Mouse (Mus musculus): ENCODE measurements around the gene Cxcl14. TPM values are rescaled to one million over a fixed set of nuclear protein-coding genes. Genes with fewer than 3 reads are reported as not detected.
A peak's percentile ranks its signal among the peaks of the same experiment; 100 is the strongest.

The Cxcl14 gene
- polyA plus RNA-seq, 1 experiment: 1.7 TPM

DNA sequence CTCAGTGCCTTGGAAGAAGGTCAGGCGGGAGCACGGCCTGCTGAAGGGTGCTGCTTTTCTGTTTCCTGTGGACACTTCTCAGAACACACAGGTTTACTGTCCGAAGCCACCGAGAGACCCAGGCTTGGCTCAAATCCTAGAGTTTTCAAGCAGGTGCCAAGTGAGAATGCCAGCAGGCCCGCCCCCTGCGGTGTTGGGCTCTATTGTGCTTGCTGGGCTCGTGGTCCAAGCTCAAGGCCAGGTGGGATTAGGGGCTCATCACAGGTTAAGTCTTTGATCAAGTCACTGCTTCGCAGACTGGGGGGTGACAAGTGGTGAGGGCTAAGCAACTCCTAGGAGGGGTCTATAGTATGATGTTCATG, 289 bp upstream of the Cxcl14 start:
- Histone ChIP-seq H3K9me3 (peaks cover 12% of the 10 kb centered on the region), H3K36me3 (replicated peaks; ENCODE audit: low read length) (no peaks in the 10 kb centered on the region), H3K4me1 (peaks cover 11% of the 10 kb centered on the region; the same call in 1 of the 2 replicates), H3K27me3 (replicated peaks) (peaks cover 75% of the 10 kb centered on the region), H3K4me3 (replicated peaks) (peak overlapping the region; percentile 66)
- no peak for TF ChIP-seq GATA1 (IDR thresholded peaks at IDR 0.05; ENCODE audit: borderline replicate concordance, low read length)
- no peak for TF ChIP-seq FLI1 (IDR thresholded peaks at IDR 0.05; ENCODE audit: low read length)

DNA sequence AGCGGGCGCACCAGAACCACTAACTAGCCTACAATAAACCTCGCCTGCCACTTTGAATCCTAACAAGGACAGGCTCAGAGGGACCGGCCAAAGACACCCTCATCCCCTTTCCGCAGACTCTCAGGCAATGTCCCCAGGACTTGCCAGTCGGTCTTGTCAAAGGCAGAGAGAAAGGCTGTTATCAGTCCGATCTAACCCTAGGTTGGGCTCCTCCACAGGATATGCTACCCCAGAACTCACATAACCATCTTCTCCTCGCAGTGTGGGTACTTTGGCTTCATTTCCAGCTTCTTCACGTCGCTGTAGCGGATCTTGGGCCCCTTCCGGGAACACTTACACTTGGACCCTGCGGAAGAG, 787 bp downstream of the Cxcl14 start:
- H3K27me3 ChIP-seq (replicated peaks): peaks cover 75% of the 10 kb centered on the region
- peaks cover 11% of the 10 kb centered on the region; the same call in 1 of the 2 replicates for H3K4me1 ChIP-seq
- TF ChIP-seq GATA1 (IDR thresholded peaks at IDR 0.05; ENCODE audit: borderline replicate concordance, low read length): no peak
- no peak for TF ChIP-seq FLI1 (IDR thresholded peaks at IDR 0.05; ENCODE audit: low read length)
- no peaks in the 10 kb centered on the region for H3K36me3 ChIP-seq (replicated peaks; ENCODE audit: low read length)
- no peak overlapping the region for H3K4me3 ChIP-seq (replicated peaks)
- peaks cover 13% of the 10 kb centered on the region for H3K9me3 ChIP-seq

- TF ChIP-seq FLI1 (IDR thresholded peaks at IDR 0.05; ENCODE audit: low read length): no peak
- no peak for TF ChIP-seq GATA1 (IDR thresholded peaks at IDR 0.05; ENCODE audit: borderline replicate concordance, low read length)
- peaks cover 20% of the 10 kb centered on the region for H3K9me3 ChIP-seq
- peaks cover 73% of the 10 kb centered on the region for H3K27me3 ChIP-seq (replicated peaks)
- H3K4me1 ChIP-seq: peaks cover 11% of the 10 kb centered on the region; the same call in 1 of the 2 replicates
- no peaks in the 10 kb centered on the region for H3K36me3 ChIP-seq (replicated peaks; ENCODE audit: low read length)
- H3K4me3 ChIP-seq (replicated peaks): no peak overlapping the region
These were observed 1.4 kb downstream of the Cxcl14 start for GRCm38 (mm10) chr13:56294908-56295307.

DNA sequence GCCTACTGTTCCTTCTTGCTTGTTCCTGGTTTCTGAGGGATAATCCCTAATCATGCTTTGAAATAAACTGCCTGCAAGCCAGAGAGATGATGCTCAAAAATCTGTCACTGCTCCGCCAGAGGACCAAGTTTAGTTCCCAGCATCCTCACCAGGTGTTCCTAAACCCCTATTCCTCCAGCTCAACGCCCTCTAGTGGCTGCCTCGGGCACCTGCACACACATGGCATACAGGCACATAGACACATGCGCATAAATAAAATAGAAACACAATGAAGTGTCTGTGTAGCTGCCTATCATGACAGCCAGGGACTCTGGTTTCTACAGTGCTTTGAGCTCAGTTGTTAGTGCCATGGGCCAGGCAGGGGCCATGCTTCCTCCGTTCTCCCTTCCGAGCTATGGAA, 6.4 kb downstream of the Cxcl14 start:
- Histone ChIP-seq H3K4me3 (replicated peaks) (no peak overlapping the region), H3K36me3 (replicated peaks; ENCODE audit: low read length) (no peaks in the 10 kb centered on the region), H3K27me3 (replicated peaks) (peaks cover 46% of the 10 kb centered on the region), H3K4me1 (no peaks in the 10 kb centered on the region), H3K9me3 (peaks cover 12% of the 10 kb centered on the region)
- TF ChIP-seq FLI1 (IDR thresholded peaks at IDR 0.05; ENCODE audit: low read length) (no peak), GATA1 (IDR thresholded peaks at IDR 0.05; ENCODE audit: borderline replicate concordance, low read length) (no peak)

DNA sequence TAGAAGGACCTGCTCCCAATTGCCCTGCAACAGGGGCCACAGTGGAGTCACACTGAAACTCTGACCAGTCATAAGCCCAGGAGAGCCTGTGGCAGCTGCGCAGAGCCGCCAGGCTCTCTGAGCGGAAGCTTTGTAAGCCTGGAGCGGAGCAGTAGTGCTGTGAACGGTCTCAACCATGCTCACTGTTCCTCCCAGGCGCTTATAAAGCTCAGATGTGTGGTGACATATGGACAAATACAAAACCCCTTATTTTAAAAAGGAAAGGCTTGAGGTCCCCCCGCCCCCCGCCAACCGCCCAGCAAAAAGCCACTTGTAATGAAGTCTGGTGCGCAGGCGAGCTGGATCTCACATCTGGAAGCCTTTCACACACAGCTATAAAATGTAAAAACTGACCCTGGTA, 7.1 kb downstream of the Cxcl14 start:
- Histone ChIP-seq H3K36me3 (replicated peaks; ENCODE audit: low read length) (no peaks in the 10 kb centered on the region), H3K9me3 (peaks cover 12% of the 10 kb centered on the region), H3K4me3 (replicated peaks) (no peak overlapping the region), H3K27me3 (replicated peaks) (peaks cover 41% of the 10 kb centered on the region), H3K4me1 (no peaks in the 10 kb centered on the region)
- no peak for TF ChIP-seq FLI1 (IDR thresholded peaks at IDR 0.05; ENCODE audit: low read length)
- no peak for TF ChIP-seq GATA1 (IDR thresholded peaks at IDR 0.05; ENCODE audit: borderline replicate concordance, low read length)

DNA sequence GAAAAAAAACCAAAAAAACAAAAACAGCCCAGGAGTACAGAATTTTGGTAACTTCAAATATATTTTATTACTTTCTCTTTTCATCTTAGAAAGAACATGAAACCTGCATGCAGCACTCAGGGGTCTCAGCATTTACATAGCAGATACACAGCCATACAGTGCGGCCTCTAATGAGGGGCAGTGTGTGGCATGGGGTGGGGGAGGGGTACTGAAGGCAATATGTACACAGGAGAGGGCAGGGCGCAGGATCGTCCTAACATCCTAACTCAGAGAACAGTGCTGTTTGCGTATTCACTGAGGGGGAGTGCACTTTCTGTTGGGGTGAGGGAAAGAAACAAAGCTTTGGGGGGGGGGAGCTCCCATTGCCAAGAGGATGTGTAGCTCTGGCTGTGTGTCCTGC, 7.8 kb downstream of the Cxcl14 start:
- H3K27me3 ChIP-seq (replicated peaks): peaks cover 34% of the 10 kb centered on the region
- no peak overlapping the region for H3K4me3 ChIP-seq (replicated peaks)
- no peaks in the 10 kb centered on the region for H3K36me3 ChIP-seq (replicated peaks; ENCODE audit: low read length)
- H3K9me3 ChIP-seq: peaks cover 12% of the 10 kb centered on the region
- TF ChIP-seq FLI1 (IDR thresholded peaks at IDR 0.05; ENCODE audit: low read length) (no peak), GATA1 (IDR thresholded peaks at IDR 0.05; ENCODE audit: borderline replicate concordance, low read length) (no peak)
- no peaks in the 10 kb centered on the region for H3K4me1 ChIP-seq

DNA sequence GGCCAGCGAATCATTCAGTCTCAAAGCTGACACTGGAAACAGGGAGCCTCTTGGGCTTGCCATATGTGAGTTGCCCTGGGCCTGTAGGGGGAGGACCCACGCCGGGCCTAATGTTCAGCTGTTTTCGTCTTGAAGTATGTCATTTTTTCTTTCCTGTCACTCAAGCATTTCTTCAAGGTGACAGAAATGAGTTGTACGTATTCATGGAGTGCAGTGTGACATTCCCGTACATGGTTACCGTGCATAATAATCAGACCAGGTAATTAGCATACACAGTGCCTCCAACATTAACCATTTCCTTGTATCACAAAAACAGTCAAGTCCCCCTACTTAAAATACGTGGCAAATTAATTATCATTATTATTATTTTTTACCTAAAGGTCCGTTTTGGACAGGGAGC, 9.3 kb downstream of the Cxcl14 start:
- Histone ChIP-seq H3K9me3 (peaks cover 12% of the 10 kb centered on the region), H3K36me3 (replicated peaks; ENCODE audit: low read length) (no peaks in the 10 kb centered on the region), H3K4me3 (replicated peaks) (no peak overlapping the region), H3K4me1 (no peaks in the 10 kb centered on the region), H3K27me3 (replicated peaks) (peaks cover 21% of the 10 kb centered on the region)
- TF ChIP-seq GATA1 (IDR thresholded peaks at IDR 0.05; ENCODE audit: borderline replicate concordance, low read length) (no peak), FLI1 (IDR thresholded peaks at IDR 0.05; ENCODE audit: low read length) (no peak)

DNA sequence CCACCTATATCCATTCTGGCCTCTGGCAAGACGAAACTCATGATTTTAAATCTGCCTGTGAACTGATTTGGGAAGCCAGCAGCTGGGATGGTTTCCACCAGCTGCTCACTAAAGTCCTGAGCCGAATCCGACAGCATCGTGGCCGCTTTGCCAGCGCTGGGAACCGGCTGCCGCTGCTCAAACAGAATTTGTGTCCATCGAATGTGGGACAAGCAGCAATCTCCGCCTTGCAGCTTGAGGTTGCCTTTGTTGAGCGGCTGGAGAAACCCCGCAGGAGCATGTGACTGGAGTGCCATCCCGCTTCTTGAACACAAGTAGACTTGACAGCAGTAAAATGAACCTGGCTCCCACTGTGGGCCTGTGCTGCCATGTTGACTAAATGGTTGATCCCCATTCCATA, 13.0 kb downstream of the Cxcl14 start:
- TF ChIP-seq FLI1 (IDR thresholded peaks at IDR 0.05; ENCODE audit: low read length) (no peak), GATA1 (IDR thresholded peaks at IDR 0.05; ENCODE audit: borderline replicate concordance, low read length) (no peak)
- Histone ChIP-seq H3K36me3 (replicated peaks; ENCODE audit: low read length) (no peaks in the 10 kb centered on the region), H3K4me3 (replicated peaks) (no peak overlapping the region), H3K9me3 (peaks cover 4% of the 10 kb centered on the region; the same call in 1 of the 2 replicates), H3K4me1 (no peaks in the 10 kb centered on the region), H3K27me3 (replicated peaks) (peaks cover 15% of the 10 kb centered on the region)

GRCm38 (mm10) chr13:56280356-56280755, 16.0 kb downstream of the Cxcl14 start:
- peaks cover 14% of the 10 kb centered on the region for H3K27me3 ChIP-seq (replicated peaks)
- H3K9me3 ChIP-seq: peaks cover 4% of the 10 kb centered on the region; the same call in 1 of the 2 replicates
- no peaks in the 10 kb centered on the region for H3K36me3 ChIP-seq (replicated peaks; ENCODE audit: low read length)
- 0 out of 2 replicates have a peak, but pooled peaks cover 4% of the 10 kb centered on the region for H3K4me1 ChIP-seq
- H3K4me3 ChIP-seq (replicated peaks): no peak overlapping the region
- no peak for TF ChIP-seq FLI1 (IDR thresholded peaks at IDR 0.05; ENCODE audit: low read length)
- TF ChIP-seq GATA1 (IDR thresholded peaks at IDR 0.05; ENCODE audit: borderline replicate concordance, low read length): no peak

DNA sequence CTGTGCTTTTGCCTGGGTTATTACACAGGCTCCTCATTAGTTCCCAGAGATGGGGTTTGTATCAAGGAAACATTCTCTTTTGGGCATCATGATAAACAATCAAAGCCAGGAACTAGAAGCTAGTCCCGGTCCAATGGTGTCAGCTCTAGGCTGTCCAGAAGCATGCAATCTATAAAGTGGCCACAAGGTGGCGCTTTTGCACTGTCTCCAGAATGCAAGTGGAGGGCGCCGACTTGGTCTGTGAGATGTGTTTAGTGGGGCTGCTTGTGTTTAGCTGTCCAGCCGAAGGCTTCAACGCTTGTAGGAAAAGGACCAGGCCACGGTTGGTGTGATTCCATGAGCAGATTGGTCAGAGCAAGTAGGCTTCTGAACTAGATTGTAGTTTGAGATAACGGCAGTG, 16.9 kb downstream of the Cxcl14 start:
- peaks cover 12% of the 10 kb centered on the region for H3K27me3 ChIP-seq (replicated peaks)
- peaks cover 4% of the 10 kb centered on the region; the same call in 1 of the 2 replicates for H3K9me3 ChIP-seq
- no peak overlapping the region for H3K4me3 ChIP-seq (replicated peaks)
- no peak for TF ChIP-seq FLI1 (IDR thresholded peaks at IDR 0.05; ENCODE audit: low read length)
- no peak for TF ChIP-seq GATA1 (IDR thresholded peaks at IDR 0.05; ENCODE audit: borderline replicate concordance, low read length)
- H3K4me1 ChIP-seq: 0 out of 2 replicates have a peak, but pooled peaks cover 4% of the 10 kb centered on the region
- H3K36me3 ChIP-seq (replicated peaks; ENCODE audit: low read length): no peaks in the 10 kb centered on the region

DNA sequence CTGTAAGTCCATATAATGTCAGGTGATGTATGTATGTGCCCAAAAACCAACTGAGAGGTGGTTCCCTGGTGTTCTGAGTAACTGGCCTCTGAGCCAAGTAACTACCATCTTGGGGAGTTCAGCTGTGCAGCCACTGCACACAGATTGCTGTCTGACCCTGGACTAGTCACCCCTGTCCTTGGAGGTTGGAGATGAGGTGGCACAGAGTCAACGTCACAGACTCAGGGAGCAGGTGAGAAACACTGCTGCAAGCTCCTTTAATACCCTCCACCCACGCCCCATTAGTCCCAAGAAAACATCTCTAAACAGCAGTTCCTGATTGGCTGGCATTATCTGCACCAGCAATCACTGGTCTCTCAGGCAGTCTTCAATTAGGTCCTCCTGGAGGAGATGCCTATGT, 21.2 kb downstream of the Cxcl14 start:
- H3K4me3 ChIP-seq (replicated peaks): no peak overlapping the region
- H3K36me3 ChIP-seq (replicated peaks; ENCODE audit: low read length): no peaks in the 10 kb centered on the region
- 0 out of 2 replicates have a peak, but pooled peaks cover 4% of the 10 kb centered on the region for H3K4me1 ChIP-seq
- peaks cover 10% of the 10 kb centered on the region for H3K9me3 ChIP-seq
- no peak for TF ChIP-seq GATA1 (IDR thresholded peaks at IDR 0.05; ENCODE audit: borderline replicate concordance, low read length)
- TF ChIP-seq FLI1 (IDR thresholded peaks at IDR 0.05; ENCODE audit: low read length): no peak
- peaks cover 18% of the 10 kb centered on the region for H3K27me3 ChIP-seq (replicated peaks)
